Mouse (Mus musculus): ENCODE measurements around the gene Tnni3k. TPM values are rescaled to one million over a fixed set of nuclear protein-coding genes. Genes with fewer than 3 reads are reported as not detected.
"Not testable (repeated sequence)": the region's sequence is repeated elsewhere in the genome, so short reads cannot be mapped to it uniquely, and the experiment has no call there.

The Tnni3k gene
- polyA plus RNA-seq, 1 experiment, result not detected

GRCm38 (mm10) chr3:154819684-154820083 is 235.5 kb downstream of the Tnni3k start:
- H3K27ac ChIP-seq (replicated peaks; ENCODE audit: low read depth, low read length); H3K4me3 ChIP-seq (ENCODE audit: insufficient read depth, low read depth, low read length); H3K4me1 ChIP-seq (ENCODE audit: control insufficient read depth, insufficient read depth, insufficient read length, low read length): not testable (repeated sequence)

GRCm38 (mm10) chr3:154817732-154818131 is 237.5 kb downstream of the Tnni3k start:
- no peaks in the 10 kb centered on the region for H3K4me1 ChIP-seq (ENCODE audit: control insufficient read depth, insufficient read depth, insufficient read length, low read length)
- no peak overlapping the region for H3K4me3 ChIP-seq (ENCODE audit: insufficient read depth, low read depth, low read length)
- no peak overlapping the region for H3K27ac ChIP-seq (replicated peaks; ENCODE audit: low read depth, low read length)

GRCm38 (mm10) chr3:154816801-154817625 is 238.2 kb downstream of the Tnni3k start:
- Histone ChIP-seq H3K27ac (replicated peaks; ENCODE audit: low read depth, low read length) (no peak overlapping the region), H3K4me1 (ENCODE audit: control insufficient read depth, insufficient read depth, insufficient read length, low read length) (no peaks in the 10 kb centered on the region), H3K4me3 (ENCODE audit: insufficient read depth, low read depth, low read length) (no peak overlapping the region)

- no peak overlapping the region for H3K27ac ChIP-seq (replicated peaks; ENCODE audit: low read depth, low read length)
- H3K4me3 ChIP-seq (ENCODE audit: insufficient read depth, low read depth, low read length), result no peak overlapping the region
- H3K4me1 ChIP-seq (ENCODE audit: control insufficient read depth, insufficient read depth, insufficient read length, low read length), result no peaks in the 10 kb centered on the region
Observed at GRCm38 (mm10) chr3:154816231-154816630, 239.0 kb downstream of the Tnni3k start.

GRCm38 (mm10) chr3:154815606-154816005 is 239.6 kb downstream of the Tnni3k start:
- Histone ChIP-seq H3K4me3 (ENCODE audit: insufficient read depth, low read depth, low read length) (no peak overlapping the region), H3K27ac (replicated peaks; ENCODE audit: low read depth, low read length) (no peak overlapping the region)

GRCm38 (mm10) chr3:154812893-154813292 is 242.3 kb downstream of the Tnni3k start:
- Histone ChIP-seq H3K4me1 (ENCODE audit: control insufficient read depth, insufficient read depth, insufficient read length, low read length) (no peaks in the 10 kb centered on the region), H3K27ac (replicated peaks; ENCODE audit: low read depth, low read length) (no peak overlapping the region), H3K4me3 (ENCODE audit: insufficient read depth, low read depth, low read length) (no peak overlapping the region)

More at GRCm38 (mm10) chr3:154815606-154816005, 239.6 kb downstream of the Tnni3k start:
- H3K4me1 ChIP-seq (ENCODE audit: control insufficient read depth, insufficient read depth, insufficient read length, low read length), result no peaks in the 10 kb centered on the region

GRCm38 (mm10) chr3:154811833-154812232 is 243.4 kb downstream of the Tnni3k start:
- Histone ChIP-seq H3K4me3 (ENCODE audit: insufficient read depth, low read depth, low read length) (no peak overlapping the region), H3K4me1 (ENCODE audit: control insufficient read depth, insufficient read depth, insufficient read length, low read length) (no peaks in the 10 kb centered on the region)

GRCm38 (mm10) chr3:154811281-154811680 is 243.9 kb downstream of the Tnni3k start:
- Histone ChIP-seq H3K27ac (replicated peaks; ENCODE audit: low read depth, low read length) (no peak overlapping the region), H3K4me1 (ENCODE audit: control insufficient read depth, insufficient read depth, insufficient read length, low read length) (no peaks in the 10 kb centered on the region), H3K4me3 (ENCODE audit: insufficient read depth, low read depth, low read length) (no peak overlapping the region)

More at GRCm38 (mm10) chr3:154811833-154812232, 243.4 kb downstream of the Tnni3k start:
- no peak overlapping the region for H3K27ac ChIP-seq (replicated peaks; ENCODE audit: low read depth, low read length)

GRCm38 (mm10) chr3:154810273-154810870 is 244.8 kb downstream of the Tnni3k start:
- Histone ChIP-seq H3K27ac (replicated peaks; ENCODE audit: low read depth, low read length) (no peak overlapping the region), H3K4me1 (ENCODE audit: control insufficient read depth, insufficient read depth, insufficient read length, low read length) (no peaks in the 10 kb centered on the region), H3K4me3 (ENCODE audit: insufficient read depth, low read depth, low read length) (no peak overlapping the region)

- H3K27ac ChIP-seq (replicated peaks; ENCODE audit: low read depth, low read length), result no peak overlapping the region
- no peak overlapping the region for H3K4me3 ChIP-seq (ENCODE audit: insufficient read depth, low read depth, low read length)
- no peaks in the 10 kb centered on the region for H3K4me1 ChIP-seq (ENCODE audit: control insufficient read depth, insufficient read depth, insufficient read length, low read length)
Observed at GRCm38 (mm10) chr3:154806626-154807025, 248.6 kb downstream of the Tnni3k start.

GRCm38 (mm10) chr3:154800888-154801429 is 254.2 kb downstream of the Tnni3k start:
- Histone ChIP-seq H3K4me3 (ENCODE audit: insufficient read depth, low read depth, low read length) (no peak overlapping the region), H3K4me1 (ENCODE audit: control insufficient read depth, insufficient read depth, insufficient read length, low read length) (no peaks in the 10 kb centered on the region), H3K27ac (replicated peaks; ENCODE audit: low read depth, low read length) (no peak overlapping the region)

GRCm38 (mm10) chr3:154800454-154800853 is 254.8 kb downstream of the Tnni3k start:
- H3K4me3 ChIP-seq (ENCODE audit: insufficient read depth, low read depth, low read length), result no peak overlapping the region
- no peaks in the 10 kb centered on the region for H3K4me1 ChIP-seq (ENCODE audit: control insufficient read depth, insufficient read depth, insufficient read length, low read length)
- H3K27ac ChIP-seq (replicated peaks; ENCODE audit: low read depth, low read length), result no peak overlapping the region

- Histone ChIP-seq H3K4me1 (ENCODE audit: control insufficient read depth, insufficient read depth, insufficient read length, low read length) (no peaks in the 10 kb centered on the region), H3K4me3 (ENCODE audit: insufficient read depth, low read depth, low read length) (no peak overlapping the region), H3K27ac (replicated peaks; ENCODE audit: low read depth, low read length) (no peak overlapping the region)
Observed at GRCm38 (mm10) chr3:154798806-154799205, 256.4 kb downstream of the Tnni3k start.

- Histone ChIP-seq H3K27ac (replicated peaks; ENCODE audit: low read depth, low read length) (no peak overlapping the region), H3K4me1 (ENCODE audit: control insufficient read depth, insufficient read depth, insufficient read length, low read length) (no peaks in the 10 kb centered on the region), H3K4me3 (ENCODE audit: insufficient read depth, low read depth, low read length) (no peak overlapping the region)
Observed at GRCm38 (mm10) chr3:154793571-154793970, 261.6 kb downstream of the Tnni3k start.

GRCm38 (mm10) chr3:154787611-154788010 is 267.6 kb downstream of the Tnni3k start:
- Histone ChIP-seq H3K4me1 (ENCODE audit: control insufficient read depth, insufficient read depth, insufficient read length, low read length) (no peaks in the 10 kb centered on the region), H3K27ac (replicated peaks; ENCODE audit: low read depth, low read length) (no peak overlapping the region), H3K4me3 (ENCODE audit: insufficient read depth, low read depth, low read length) (no peak overlapping the region)
